18 mouse cellular contexts compared by ENCODE assay signal in the genomic region with DNA sequence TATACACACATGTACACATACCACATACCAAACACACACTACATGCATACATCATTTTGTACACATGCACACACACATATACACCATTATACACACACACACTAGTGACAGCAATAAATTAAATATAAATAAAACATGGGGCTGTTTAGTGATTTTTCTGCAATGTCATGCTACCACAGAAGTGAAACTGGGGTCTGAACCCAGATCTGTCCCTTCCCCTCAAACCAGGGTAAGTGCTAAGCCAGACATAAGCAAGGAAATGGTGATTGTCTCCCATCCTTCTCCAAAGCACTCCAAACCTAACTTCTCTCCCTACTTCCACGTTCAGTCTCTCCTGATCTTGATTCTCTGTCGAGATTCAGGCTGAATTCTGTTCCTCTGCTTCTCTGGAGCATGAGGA.
A peak's percentile ranks its signal among the peaks of the same experiment; 100 is the strongest.
DNase-seq lines count a peak whose midpoint lies in the region; ATAC-seq lines count a peak whose summit lies in the region.
"Had no signal": no experiment of that assay in that cellular context is flagged by ENCODE, and none has a peak within 500 bp of the region (broad histone marks: within the 10 kb centered on the region; RNA-seq: fewer than 3 reads in every experiment).

No protein-coding gene starts in this region.

- intact Hi-C loops in heart, postnatal 25 days (cut with DNase I) = no loop called here

- DNase-seq in A20 (ENCODE audit: low read depth, low spot score) = peak; percentile 13
- DNase-seq in heart, postnatal 25 days (ENCODE audit: low spot score) = no peak
- DNase-seq in adrenal gland, postnatal 25 days = no peak
- DNase-seq in embryo, embryonic 9.5 days (ENCODE audit: extremely low spot score) = no peak
- DNase-seq: adrenal gland, adult 8-10 months; adrenal gland, postnatal 14 days; cerebellum, adult 11 months; cerebellum, adult 18-20 months; cerebellum, adult 8-10 months; cerebellum, adult 9-11 months; cerebellum, postnatal 14 days; cerebellum, postnatal 36 days had no signal

- ATAC-seq in common myeloid progenitor, adult 5-6 weeks (replicated peaks; ENCODE audit: low read depth, poor library complexity, severe bottlenecking) = peak; percentile 52; the same call in 1 of the 2 replicates
- ATAC-seq in megakaryocyte, adult 5-6 weeks (ENCODE audit: poor library complexity, severe bottlenecking) = peak; percentile 73
- ATAC-seq: activated CD4-positive, CD25-positive, alpha-beta regulatory T cell, adult 4 months; forebrain, embryonic 14.5 days; forebrain, embryonic 16.5 days; Patski had no signal
